Comparison of ENCODE assay signal across 9 mouse cellular contexts in genomic region chr19:46517529-46518351, GRCm38 (mm10). TPM values are rescaled to one million over a fixed set of nuclear protein-coding genes. Genes with fewer than 3 reads are reported as not detected.
DNase-seq lines count a peak whose midpoint lies in the region; ATAC-seq and TF ChIP-seq lines count a peak whose summit lies in the region.
"Had no signal": no experiment of that assay in that cellular context is flagged by ENCODE, and none has a peak within 500 bp of the region (broad histone marks: within the 10 kb centered on the region; RNA-seq: fewer than 3 reads in every experiment).

No protein-coding gene starts in this region.

- H3K4me3 ChIP-seq in ES-E14 (ENCODE audit: insufficient read depth in 1 of 2, low read depth in 1 of 2, low read length in 2 of 2, poor library complexity in 1 of 2, severe bottlenecking in 1 of 2): no peak overlapping the region
- no peak overlapping the region for H3K4me3 ChIP-seq in hindbrain, embryonic 15.5 days
- H3K4me3 ChIP-seq: erythroblast, embryonic 14.5 days had no signal

- intact Hi-C loops in gastrocnemius, postnatal 14 days (cut with DNase I; ENCODE audit: low total_unique reads): no loop called here
- intact Hi-C loops in gastrocnemius, postnatal 36 days (cut with DNase I): no loop called here

- WGBS in hindbrain, embryonic 15.5 days: 35% methylated on average over 9 of the region's 14 CpGs

- peaks cover 23% of the 10 kb centered on the region for H3K36me3 ChIP-seq in ES-E14 (ENCODE audit: control insufficient read depth, insufficient read depth, low read length, poor library complexity, severe bottlenecking)
- peaks cover 31% of the 10 kb centered on the region for H3K36me3 ChIP-seq in hindbrain, embryonic 15.5 days

- peak; percentile 35; the same call in 1 of the 2 replicates for ATAC-seq in hindbrain, embryonic 15.5 days (ENCODE audit: low FRiP score, low read depth)
- peak; percentile 61 for ATAC-seq in megakaryocyte, adult 5-6 weeks (ENCODE audit: poor library complexity, severe bottlenecking)
- no peak for ATAC-seq in cerebellum, adult (ENCODE audit: insufficient number of reproducible peaks, low FRiP score, low TSS enrichment)

- DNase-seq in gastrocnemius, postnatal 14 days: peak; percentile 45
- no peak for DNase-seq in gastrocnemius, postnatal 36 days
- DNase-seq in ES-E14 (ENCODE audit: low read depth, low spot score): no peak
- no peak for DNase-seq in Muller cell, postnatal 12 days (ENCODE audit: inconsistent ontology term)
- no peak for DNase-seq in urinary bladder, adult 18-20 months (ENCODE audit: low spot score in 2 of 2)

- H3K27me3 ChIP-seq in hindbrain, embryonic 15.5 days: no peaks in the 10 kb centered on the region

- H3K27ac ChIP-seq in ES-E14 (ENCODE audit: insufficient read depth, low read depth, low read length, poor library complexity, severe bottlenecking): peak overlapping the region; percentile 36; the same call in 1 of the 2 replicates
- peak overlapping the region; percentile 62; the same call in 1 of the 2 replicates for H3K27ac ChIP-seq in hindbrain, embryonic 15.5 days (replicated peaks)

- peak overlapping the region; percentile 35; the same call in 1 of the 2 replicates for H3K4me2 ChIP-seq in hindbrain, embryonic 15.5 days

- in situ Hi-C loops in ES-E14 (cut with MboI; ENCODE audit: low sequenced_read_pairs in 2 of 2, unreplicated experiment in 2 of 2): no loop called here

- no peaks in the 10 kb centered on the region for H3K9me3 ChIP-seq in ES-E14 (ENCODE audit: control insufficient read depth, insufficient read depth, low read depth, low read length)
- H3K9me3 ChIP-seq in hindbrain, embryonic 15.5 days: no peaks in the 10 kb centered on the region

- no peak overlapping the region for H3K9ac ChIP-seq in ES-E14 (ENCODE audit: insufficient read depth, low read depth, low read length, poor library complexity, severe bottlenecking)
- H3K9ac ChIP-seq in hindbrain, embryonic 15.5 days: no peak overlapping the region

- peaks cover 7 to 49% of the 10 kb centered on the region in 2 experiments; a peak in 3 of 4 replicates for H3K4me1 ChIP-seq in ES-E14 (ENCODE audit: control insufficient read depth in 2 of 2, insufficient read depth in 2 of 2, low read length in 2 of 2, poor library complexity in 1 of 2)
- peaks cover 19% of the 10 kb centered on the region for H3K4me1 ChIP-seq in hindbrain, embryonic 15.5 days (replicated peaks)

TF ChIP-seq in ES-E14, 5 proteins besides CTCF, POLR2A, EP300 and RAD21:
- no peak for TF ChIP-seq MAFK (IDR thresholded peaks at IDR 0.05; ENCODE audit: insufficient read depth, low read depth, low read length)
- TF ChIP-seq CHD2 (IDR thresholded peaks at IDR 0.05; ENCODE audit: low read depth, low read length): no peak

RNA-seq across cellular contexts. Expression of gene Trim8, which starts 16.2 kb away (rescaled TPM):
- 10 to 100 TPM; 20.1 to 23.1 TPM for total RNA-seq in gastrocnemius, postnatal 14 days (2021)
- total RNA-seq in gastrocnemius, postnatal 36 days (2021): 10 to 100 TPM; 19.0 to 19.2 TPM
- total RNA-seq in ES-E14 (2012; rRNA removed): 26.1 and 33.2 TPM in 2 replicates
- 27.8 and 31.9 TPM in 2 replicates for polyA plus RNA-seq in hindbrain, embryonic 15.5 days (2015; fragmentation: Nextera tagmentation; extraction: Ambion mirVana)
- total RNA-seq in megakaryocyte, adult 5-6 weeks (2015): 14.1 and 18.2 TPM in 2 replicates
- total RNA-seq in megakaryocyte, adult 5-6 weeks (2017): 18.0 and 20.1 TPM in 2 replicates

RNA-seq across cellular contexts. Expression of gene Arl3, which starts 55.3 kb away (rescaled TPM):
- total RNA-seq in gastrocnemius, postnatal 14 days (2021): 10 to 100 TPM; 47.1 to 56.5 TPM
- total RNA-seq in gastrocnemius, postnatal 36 days (2021): 10 to 100 TPM; 44.6 to 60.8 TPM
- total RNA-seq in ES-E14 (2012; rRNA removed): 25.7 and 39.7 TPM in 2 replicates
- 208 and 221 TPM in 2 replicates for polyA plus RNA-seq in hindbrain, embryonic 15.5 days (2015; fragmentation: Nextera tagmentation; extraction: Ambion mirVana)
- total RNA-seq in megakaryocyte, adult 5-6 weeks (2015): 13.5 and 15.7 TPM in 2 replicates
- total RNA-seq in megakaryocyte, adult 5-6 weeks (2017): 13.2 and 21.6 TPM in 2 replicates

RNA-seq across cellular contexts. Expression of gene Sfxn2, which starts 55.4 kb away (rescaled TPM):
- total RNA-seq in gastrocnemius, postnatal 14 days (2021): 1 to 10 TPM; 2.8 to 3.4 TPM
- 1 to 10 TPM; 2.7 to 4.1 TPM for total RNA-seq in gastrocnemius, postnatal 36 days (2021)
- 11.4 TPM in 2 replicates for total RNA-seq in ES-E14 (2012; rRNA removed)
- 10.2 and 11.3 TPM in 2 replicates for polyA plus RNA-seq in hindbrain, embryonic 15.5 days (2015; fragmentation: Nextera tagmentation; extraction: Ambion mirVana)
- 5.2 and 6.6 TPM in 2 replicates for total RNA-seq in megakaryocyte, adult 5-6 weeks (2015)
- total RNA-seq in megakaryocyte, adult 5-6 weeks (2017): 7.7 and 9.6 TPM in 2 replicates
